Mouse (Mus musculus) lung, postnatal 25 days (tissue): Measurements from ENCODE around the gene Camk1g.

Experiments used
- DNase-seq: peaks from one replicate; pipeline ENCODE4 v3.0.0; 2022; ENCODE audit warnings: low spot score

Camk1g gene

GRCm38 (mm10) chr1:193333776-193334175, 36.3 kb downstream of the Camk1g start:
- no peak for DNase-seq

DNA sequence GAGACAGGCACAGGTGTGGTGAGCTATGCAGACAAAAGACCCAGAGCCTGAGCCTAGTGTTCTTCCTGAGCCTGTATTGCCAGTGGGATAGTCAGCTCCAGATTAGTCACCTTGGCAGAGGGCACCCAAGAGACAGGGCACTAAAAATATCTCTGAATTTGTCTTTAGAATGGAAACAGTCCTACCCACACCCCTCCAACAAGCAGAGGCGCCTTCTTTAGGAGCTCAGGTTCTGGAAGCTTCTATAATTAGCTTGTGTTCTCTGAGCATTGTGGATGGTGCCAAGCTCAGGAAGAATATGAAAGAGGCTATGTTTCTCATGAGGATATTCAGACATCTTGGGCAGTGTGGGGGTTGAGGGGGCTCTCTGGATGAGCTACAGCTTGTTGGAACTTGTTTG, 37.4 kb downstream of the Camk1g start:
- no peak for DNase-seq

GRCm38 (mm10) chr1:193332018-193332417, 38.1 kb downstream of the Camk1g start:
- DNase-seq = no peak

DNA sequence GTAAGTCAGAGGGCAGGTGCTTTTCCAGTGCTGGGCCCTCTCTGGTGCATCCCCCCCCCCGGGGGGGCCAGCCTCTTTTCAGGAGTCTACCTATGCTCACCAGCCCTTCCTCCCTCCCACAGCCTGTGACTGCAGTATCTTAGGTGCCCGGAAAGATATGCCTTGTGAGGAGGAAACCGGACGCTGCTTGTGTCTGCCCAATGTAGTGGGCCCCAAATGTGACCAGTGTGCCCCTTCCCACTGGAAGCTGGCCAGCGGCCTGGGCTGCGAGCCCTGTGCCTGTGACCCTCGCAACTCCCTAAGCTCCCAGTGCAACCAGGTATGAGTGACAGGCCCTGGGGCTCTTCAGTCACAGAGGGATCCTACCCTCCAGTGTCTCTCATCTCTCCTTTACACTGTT, 39.5 kb downstream of the Camk1g start:
- DNase-seq = no peak

DNA sequence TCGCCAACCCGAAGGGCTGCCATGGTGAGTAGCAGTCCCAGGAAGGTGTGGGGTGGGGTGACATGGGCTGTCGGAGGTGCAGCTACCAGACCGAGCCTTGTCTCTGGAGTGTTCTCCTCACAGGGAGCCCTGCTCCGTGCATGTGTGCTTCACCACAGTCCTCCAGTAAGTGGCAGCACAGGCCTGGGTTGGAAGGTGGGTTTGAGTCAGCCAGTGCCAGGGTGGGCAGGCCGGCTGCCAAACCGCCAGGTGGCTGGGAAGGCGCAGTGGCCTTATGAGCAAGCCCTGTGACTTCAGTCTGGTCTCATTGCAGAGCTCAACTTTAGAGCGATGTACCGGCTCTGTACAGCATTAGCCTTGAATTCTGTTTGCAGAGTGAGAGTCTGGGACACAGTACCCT, 39.9 kb downstream of the Camk1g start:
- peak; percentile 41 for DNase-seq

DNA sequence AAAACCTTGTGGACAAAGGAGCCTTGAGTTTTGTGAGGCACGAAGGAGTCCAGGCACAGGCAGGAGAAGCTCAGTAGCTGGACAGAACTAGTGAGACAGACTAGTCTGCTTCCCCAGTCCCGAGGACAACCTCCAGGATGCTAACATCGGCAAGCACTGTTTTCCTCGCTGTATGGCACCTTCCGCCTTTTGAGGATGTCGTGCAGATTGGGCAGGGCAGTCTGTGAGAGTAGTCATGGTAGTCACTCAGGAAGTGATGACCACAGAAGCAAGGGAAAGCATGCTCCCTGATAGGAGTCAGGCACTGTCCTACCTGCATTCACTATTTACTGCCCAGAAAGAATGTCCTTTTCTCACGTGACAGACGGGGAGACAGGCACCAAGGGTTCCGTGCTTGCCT, 40.5 kb downstream of the Camk1g start:
- DNase-seq = no peak

- DNase-seq = no peak
These were observed 42.4 kb downstream of the Camk1g start for GRCm38 (mm10) chr1:193327686-193328085.

DNA sequence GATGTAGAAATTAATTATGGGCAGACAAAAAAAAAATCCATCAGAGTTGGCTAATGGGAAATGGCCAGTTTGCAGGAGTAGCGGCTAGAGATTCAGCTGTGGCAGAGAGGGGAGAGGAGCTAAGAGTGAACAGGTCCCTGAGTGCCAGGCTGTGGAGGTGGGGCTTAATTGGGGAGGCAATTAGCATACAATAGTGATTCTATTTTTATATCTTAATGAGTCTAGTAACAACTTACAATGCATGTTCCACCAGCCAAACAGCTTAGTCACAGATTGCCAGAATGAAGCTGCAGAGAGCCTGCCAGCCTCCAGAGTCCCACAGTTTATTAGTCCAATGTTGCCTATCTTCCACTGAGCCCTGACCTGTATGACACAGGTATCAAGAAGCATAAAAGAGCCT, 42.9 kb downstream of the Camk1g start:
- no peak for DNase-seq

GRCm38 (mm10) chr1:193326456-193327145, 43.5 kb downstream of the Camk1g start:
- DNase-seq = no peak

DNA sequence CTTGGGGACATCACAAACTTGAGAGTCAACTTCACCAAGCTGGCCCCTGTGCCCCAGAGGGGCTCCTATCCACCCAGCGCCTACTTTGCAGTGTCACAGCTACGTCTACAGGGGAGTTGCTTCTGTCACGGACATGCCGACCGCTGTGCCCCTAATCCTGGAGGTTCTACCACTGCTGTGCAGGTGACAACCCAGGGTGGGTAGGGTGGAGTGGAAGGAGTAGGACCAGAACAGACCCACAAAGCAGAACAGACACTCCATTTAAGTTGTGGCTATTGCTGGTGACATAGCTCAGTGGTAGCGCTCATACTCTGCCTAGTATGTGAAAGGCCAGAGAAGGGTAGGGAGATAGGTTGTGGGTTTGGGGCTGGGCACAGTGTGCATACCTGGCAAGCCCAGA, 44.2 kb downstream of the Camk1g start:
- no peak for DNase-seq

- peak; percentile 46 for DNase-seq
These were observed 45.9 kb downstream of the Camk1g start for GRCm38 (mm10) chr1:193324224-193324623.

DNA sequence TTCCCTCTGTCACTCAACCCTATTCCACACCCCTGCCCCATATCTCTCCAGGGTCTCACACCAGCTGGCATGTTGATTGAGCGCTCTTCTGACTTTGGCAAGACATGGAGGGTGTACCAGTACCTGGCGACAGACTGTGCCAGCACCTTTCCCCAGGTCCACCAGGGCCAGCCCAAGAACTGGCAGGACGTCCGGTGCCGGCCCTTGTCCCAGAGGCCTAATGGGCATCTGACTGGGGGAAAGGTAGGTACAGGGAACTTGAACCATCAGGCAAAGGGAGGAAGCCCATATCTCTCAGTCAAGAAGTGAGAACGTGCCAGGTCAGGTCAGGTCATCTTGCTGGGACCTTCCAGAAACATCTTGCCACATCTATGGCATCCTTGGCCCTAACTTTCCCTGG, 46.4 kb downstream of the Camk1g start:
- DNase-seq = no peak

GRCm38 (mm10) chr1:193320398-193320797, 49.7 kb downstream of the Camk1g start:
- DNase-seq = no peak

DNA sequence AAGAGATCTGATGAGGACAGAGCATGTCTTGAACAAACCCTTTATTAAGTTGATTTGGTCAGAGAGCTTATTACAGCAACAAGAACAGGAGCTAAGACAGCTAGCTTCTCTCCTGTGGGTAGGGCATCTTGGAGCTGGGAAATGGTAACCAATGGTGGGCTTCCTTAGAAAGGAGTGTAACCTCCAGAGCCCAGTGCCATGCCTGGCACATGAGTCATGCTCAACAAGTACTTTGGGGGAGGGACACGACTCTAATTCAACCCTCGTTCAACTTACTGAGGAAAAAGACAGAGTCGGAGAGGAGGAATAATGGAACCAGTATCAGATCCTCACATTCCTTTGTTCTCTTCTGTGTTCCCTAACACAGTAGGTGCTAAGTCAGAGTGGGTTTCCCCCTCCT, 50.4 kb downstream of the Camk1g start:
- DNase-seq = no peak

GRCm38 (mm10) chr1:193317159-193317559, 52.9 kb downstream of the Camk1g start:
- peak; percentile 56 for DNase-seq

DNA sequence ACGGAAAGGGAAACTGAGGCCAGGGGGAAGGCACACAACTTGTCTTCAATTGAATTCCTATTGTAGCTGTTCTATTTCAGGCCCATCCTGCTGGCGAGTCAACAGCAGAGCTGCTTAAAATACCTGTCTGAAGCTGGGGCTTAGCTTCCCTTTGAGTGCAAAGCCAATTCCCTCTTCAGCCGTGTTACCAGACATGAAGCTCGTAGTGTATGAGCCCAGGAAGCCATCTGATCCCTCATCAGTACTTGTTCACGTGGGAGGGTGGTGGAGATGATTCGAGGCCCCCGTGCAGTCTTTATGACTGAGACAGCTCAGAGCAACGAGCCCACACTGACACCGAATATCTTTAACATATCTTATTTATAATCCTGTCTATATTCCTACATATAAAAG, 53.7 kb downstream of the Camk1g start:
- no peak for DNase-seq

DNA sequence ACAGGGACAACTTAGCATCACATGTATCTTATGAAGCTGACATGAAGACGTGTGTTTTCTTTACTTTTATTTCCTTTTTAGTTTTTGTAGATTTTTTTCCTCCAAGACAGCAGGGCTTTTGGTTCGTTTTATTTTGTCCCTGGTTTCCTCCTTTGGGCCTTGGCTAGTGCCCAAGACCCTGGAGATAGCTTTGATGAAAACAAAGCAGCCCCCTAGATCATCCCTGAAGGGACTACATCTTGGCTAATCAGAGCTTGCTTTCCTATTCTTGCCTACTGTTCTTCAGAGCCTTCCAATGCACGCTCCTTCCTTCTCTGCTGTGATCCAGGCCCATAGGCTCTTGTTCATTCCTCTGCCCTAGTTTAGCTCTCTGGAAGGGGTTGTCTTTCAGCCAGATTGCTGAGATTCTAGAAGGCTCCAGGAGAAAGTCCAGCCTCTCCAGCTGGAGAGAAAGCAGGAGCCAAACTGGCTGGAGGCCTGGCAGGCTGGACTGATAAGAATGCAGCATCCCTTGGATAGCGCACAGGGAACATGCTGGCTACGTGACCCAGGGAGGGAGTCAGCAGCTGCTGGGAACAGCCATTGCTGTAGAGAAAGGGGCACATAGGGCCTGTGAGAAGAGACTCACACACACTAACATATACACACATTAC, 54.3 kb downstream of the Camk1g start:
- peak; percentile 79 for DNase-seq

DNA sequence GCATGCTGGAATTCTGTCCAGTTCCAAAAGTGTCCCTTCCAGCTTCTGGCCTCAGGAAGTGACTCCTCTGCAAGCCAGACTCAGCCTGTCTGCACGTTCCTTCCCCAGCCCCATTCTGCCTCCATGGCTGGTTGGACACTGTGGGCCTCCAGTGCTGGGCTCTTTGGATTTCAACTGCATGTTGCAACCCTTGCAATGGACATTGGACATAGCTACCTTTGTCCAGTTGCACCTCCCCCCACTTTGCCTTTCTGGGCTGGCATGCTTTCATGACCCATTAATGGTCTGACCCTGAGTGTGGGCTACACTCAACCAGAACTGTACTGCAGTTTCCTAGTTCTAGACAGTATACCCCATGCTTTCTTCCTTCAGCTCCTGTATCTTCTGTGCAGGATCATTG, 58.5 kb downstream of the Camk1g start:
- DNase-seq = no peak

DNA sequence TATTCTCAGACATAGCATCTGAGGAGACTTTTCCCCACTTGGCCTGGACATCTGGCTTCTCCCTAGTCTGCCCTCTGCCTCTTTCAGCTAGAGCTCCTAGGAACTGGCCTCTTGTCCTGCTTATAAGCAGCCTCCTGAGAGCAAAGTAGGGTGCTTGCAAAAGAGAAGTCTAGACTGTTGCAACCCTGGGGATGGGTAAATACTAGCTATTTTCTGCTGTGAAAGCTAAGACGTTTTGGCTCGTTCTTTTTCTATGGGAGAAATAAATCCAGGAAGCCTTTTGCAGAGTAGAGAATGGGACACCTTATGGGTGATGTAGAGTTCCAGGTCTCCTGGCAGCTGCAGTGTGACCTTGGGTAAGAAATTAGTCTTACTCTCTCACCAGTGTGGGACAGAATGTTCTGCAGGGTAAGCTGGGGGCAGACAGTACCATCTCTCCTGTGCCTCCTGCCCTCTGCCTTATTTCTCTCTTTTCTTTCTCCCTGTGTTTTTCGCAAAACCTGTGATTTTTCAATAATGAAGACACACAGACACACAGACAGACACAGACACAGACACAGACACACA, 59.5 kb downstream of the Camk1g start:
- DNase-seq = peak; percentile 55

GRCm38 (mm10) chr1:193309785-193310518, 60.1 kb downstream of the Camk1g start:
- DNase-seq = peak; percentile 28

DNA sequence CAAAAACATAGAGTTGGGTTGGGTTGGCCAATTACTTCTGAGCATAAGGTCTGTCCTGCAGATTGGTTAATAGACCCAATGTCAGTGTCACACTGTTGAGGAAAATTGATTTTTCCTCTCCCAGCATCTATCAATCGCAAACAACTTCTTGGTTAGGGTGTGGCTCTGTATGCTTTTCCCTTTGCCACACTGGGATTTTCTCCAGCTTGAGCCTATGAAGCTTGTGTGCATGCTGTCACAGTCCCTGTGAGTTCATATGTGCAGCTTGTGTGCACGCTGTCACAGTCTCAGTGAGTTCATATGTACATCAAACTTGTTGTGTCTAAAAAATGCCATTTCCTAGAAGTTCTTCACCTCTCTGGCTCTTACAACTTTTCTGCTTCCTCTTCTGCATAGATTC, 63.3 kb downstream of the Camk1g start:
- DNase-seq = no peak

DNA sequence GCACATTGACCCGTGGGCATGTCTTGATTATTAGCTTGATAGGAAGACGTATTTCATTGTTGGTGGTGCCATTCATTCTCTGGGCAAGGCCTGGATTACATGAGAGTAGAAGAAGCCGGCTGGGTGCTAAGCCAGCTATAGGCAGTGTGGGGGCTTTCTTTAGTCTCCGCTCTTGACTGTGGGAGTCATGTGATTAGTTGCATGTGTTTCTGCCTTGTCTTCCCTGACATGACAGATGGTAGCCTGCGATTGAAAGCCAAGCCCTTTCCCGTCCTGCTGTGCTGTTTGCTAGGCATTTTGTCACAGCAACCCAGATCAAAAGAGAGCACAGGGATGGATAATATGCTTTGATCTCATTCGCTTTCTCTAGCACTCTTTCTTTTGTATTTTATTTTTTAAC, 64.7 kb downstream of the Camk1g start:
- no peak for DNase-seq

DNA sequence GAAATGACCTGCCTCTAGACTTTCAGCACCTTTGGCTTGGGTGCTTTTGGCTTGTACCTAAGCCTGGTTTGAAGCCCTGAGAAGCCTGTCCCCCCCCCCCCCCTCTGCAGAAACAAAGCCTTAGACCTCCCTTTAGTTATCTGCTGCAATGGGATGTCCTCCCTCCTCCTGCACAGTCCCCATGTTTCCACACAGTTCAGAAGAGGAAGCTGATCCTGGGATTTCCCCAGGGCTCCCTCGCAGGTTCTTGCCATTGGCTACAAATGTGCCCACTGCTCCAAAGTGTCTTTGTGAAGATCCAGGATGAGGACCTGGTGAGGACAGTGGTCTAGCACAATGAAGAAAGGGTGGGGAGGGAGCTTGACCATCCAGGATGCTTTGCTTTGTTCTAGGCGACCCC, 67.0 kb downstream of the Camk1g start:
- DNase-seq = no peak
